Mouse (Mus musculus) neural tube, embryonic 15.5 days (tissue): Measurements from ENCODE around the gene Galnt12. TPM values are rescaled to one million over a fixed set of nuclear protein-coding genes. Genes with fewer than 3 reads are reported as not detected.
"Not testable (repeated sequence)": the region's sequence is repeated elsewhere in the genome, so short reads cannot be mapped to it uniquely, and the experiment has no call there.

Source experiments
- ATAC-seq: fragments of 200-750 bp; cut with Nextera tagmentation; 2 replicates; pipeline ENCODE4 v1.8.0; 2017; ENCODE audit warnings: mild to moderate bottlenecking, moderate TSS enrichment, moderate library complexity; ENCODE audit not compliant: low FRiP score
- H3K27ac ChIP-seq: fragments of 300-500 bp; sonication (generic); replicated peaks from 2 replicates; pipeline ENCODE4 v1.5.1; 2015; ENCODE audit warnings: mild to moderate bottlenecking, inconsistent platforms
- H3K27me3 ChIP-seq: fragments of 300-500 bp; sonication (generic); replicated peaks from 2 replicates; pipeline ENCODE4 v1.6.1; 2015; ENCODE audit warnings: inconsistent platforms
- H3K36me3 ChIP-seq: fragments of 300-500 bp; sonication (generic); 2 replicates; pipeline ENCODE4 v1.6.1; 2015; ENCODE audit warnings: inconsistent platforms
- H3K4me1 ChIP-seq: fragments of 300-500 bp; sonication (generic); 2 replicates; pipeline ENCODE4 v1.6.1; 2015; ENCODE audit warnings: inconsistent platforms
- H3K4me2 ChIP-seq: fragments of 300-500 bp; sonication (generic); 2 replicates; pipeline ENCODE4 v1.6.1; 2015; ENCODE audit warnings: inconsistent platforms, mild to moderate bottlenecking, moderate library complexity
- H3K4me3 ChIP-seq: fragments of 300-500 bp; sonication (generic); replicated peaks from 2 replicates; pipeline ENCODE4 v1.5.1; 2015; ENCODE audit warnings: mild to moderate bottlenecking, inconsistent platforms
- H3K9ac ChIP-seq: fragments of 300-500 bp; sonication (generic); replicated peaks from 2 replicates; pipeline ENCODE4 v1.6.1; 2015; ENCODE audit warnings: mild to moderate bottlenecking, inconsistent platforms
- H3K9me3 ChIP-seq: fragments of 300-500 bp; sonication (generic); replicated peaks from 2 replicates; pipeline ENCODE4 v1.6.1; 2016; ENCODE audit warnings: inconsistent platforms
- WGBS: fragments of 180-500 bp; shearing (Covaris S2); methylation state at CpG from one replicate; pipeline ENCODE4 v1.1.7; 2015; ENCODE audit warnings: mixed read lengths; 5-methylcytosine and 5-hydroxymethylcytosine counted together
- polyA plus RNA-seq: library from polyadenylated mRNA; unstranded; fragments of >200 nt; fragmentation: Nextera tagmentation; extraction: Ambion mirVana; gene quantifications from 2 replicates; pipeline ENCODE4 v1.2.1, GENCODE M21; 2015

Galnt12 gene
- 1.3 and 5.0 TPM in 2 replicates for polyA plus RNA-seq

- no peaks in the 10 kb centered on the region for H3K9me3 ChIP-seq
- 1% methylated on average over 63 of the region's 74 CpGs for WGBS
- H3K27me3 ChIP-seq: peaks cover 25% of the 10 kb centered on the region
- H3K9ac ChIP-seq: peak within 1 kb of the TSS; percentile 75
- H3K4me3 ChIP-seq: peak within 1 kb of the TSS; percentile 70
- no peak within 1 kb of the TSS for H3K27ac ChIP-seq
- peak within 1 kb of the TSS; percentile 99 for H3K4me2 ChIP-seq
- peak; percentile 89 for ATAC-seq
- peaks cover 22% of the 10 kb centered on the region for H3K4me1 ChIP-seq
- no peaks in the 10 kb centered on the region for H3K36me3 ChIP-seq
Observed at GRCm38 (mm10) chr4:47091493-47092386, at the start of gene Galnt12. Galnt12 (plus strand) TSS chr4:47091909.

DNA sequence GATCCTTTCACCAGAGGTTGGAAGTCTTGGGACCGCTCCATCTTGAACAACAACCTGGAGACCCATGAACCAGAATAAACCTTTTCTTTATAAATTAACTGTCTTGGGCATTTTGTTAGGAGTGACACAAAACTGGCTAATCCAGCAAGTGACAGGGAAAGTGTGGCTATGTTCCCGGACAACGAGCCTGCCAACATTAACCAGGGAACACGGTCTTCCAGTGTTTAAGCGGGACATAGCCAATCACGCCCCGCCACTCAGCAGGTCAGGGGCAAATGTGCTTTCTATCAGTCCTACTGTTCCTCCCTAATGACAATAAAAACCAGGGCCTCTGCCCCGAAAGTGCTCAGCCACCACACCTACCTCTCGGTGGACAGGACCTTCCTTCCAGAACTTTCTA, 47.8 kb upstream of the Galnt12 start:
- H3K4me3 ChIP-seq: no peak overlapping the region
- H3K9ac ChIP-seq: no peak overlapping the region
- WGBS: 86% methylated on average over 9 of the region's 9 CpGs

DNA sequence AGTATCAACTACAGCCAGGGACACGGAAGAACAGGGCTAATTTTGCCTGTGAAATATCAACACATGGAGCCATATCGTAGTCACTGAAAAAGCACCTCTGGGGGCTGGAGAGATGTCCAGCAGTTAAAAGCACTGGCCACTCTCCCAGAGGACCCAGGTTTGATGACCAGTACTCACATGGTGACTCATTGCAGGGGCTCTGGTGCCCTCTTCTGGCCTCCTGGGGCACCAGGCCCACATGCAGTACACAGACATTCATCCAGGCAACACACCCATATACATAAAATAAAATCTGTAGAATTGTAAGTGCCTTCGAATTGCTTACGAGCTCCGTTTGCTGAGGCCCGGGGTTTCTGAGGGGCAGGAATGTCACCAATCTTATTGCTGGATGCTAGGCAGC, 44.7 kb upstream of the Galnt12 start:
- 84% methylated on average over 6 of the region's 6 CpGs for WGBS

More for the DNA sequence above, 47.8 kb upstream of the Galnt12 start:
- Histone ChIP-seq H3K4me2 (no peak overlapping the region), H3K9me3 (no peaks in the 10 kb centered on the region), H3K36me3 (peaks cover 26% of the 10 kb centered on the region), H3K27ac (no peak overlapping the region), H3K4me1 (no peaks in the 10 kb centered on the region), H3K27me3 (no peaks in the 10 kb centered on the region)
- no peak for ATAC-seq

GRCm38 (mm10) chr4:47047765-47048164, 43.9 kb upstream of the Galnt12 start:
- Histone ChIP-seq H3K36me3 (peaks cover 4% of the 10 kb centered on the region; the same call in 1 of the 2 replicates), H3K27me3 (no peaks in the 10 kb centered on the region), H3K4me3 (no peak overlapping the region), H3K27ac (no peak overlapping the region), H3K4me1 (peaks cover 24% of the 10 kb centered on the region), H3K9ac (no peak overlapping the region), H3K9me3 (no peaks in the 10 kb centered on the region), H3K4me2 (no peak overlapping the region)
- no peak for ATAC-seq
- 85% methylated on average over 4 of the region's 4 CpGs for WGBS

More for the DNA sequence above, 44.7 kb upstream of the Galnt12 start:
- H3K4me1 ChIP-seq: peaks cover 17% of the 10 kb centered on the region
- no peak overlapping the region for H3K27ac ChIP-seq
- no peak for ATAC-seq
- H3K27me3 ChIP-seq: no peaks in the 10 kb centered on the region
- H3K9me3 ChIP-seq: no peaks in the 10 kb centered on the region
- H3K4me2 ChIP-seq: no peak overlapping the region
- H3K36me3 ChIP-seq: peaks cover 7% of the 10 kb centered on the region
- no peak overlapping the region for H3K4me3 ChIP-seq
- no peak overlapping the region for H3K9ac ChIP-seq

- H3K36me3 ChIP-seq: peaks cover 4% of the 10 kb centered on the region; the same call in 1 of the 2 replicates
- H3K27ac ChIP-seq: no peak overlapping the region
- H3K4me1 ChIP-seq: peaks cover 24% of the 10 kb centered on the region
- no peak overlapping the region for H3K4me3 ChIP-seq
- no peak for ATAC-seq
- no peak overlapping the region for H3K9ac ChIP-seq
- no peak overlapping the region for H3K4me2 ChIP-seq
- 83% methylated on average over 16 of the region's 16 CpGs for WGBS
- H3K9me3 ChIP-seq: no peaks in the 10 kb centered on the region
- no peaks in the 10 kb centered on the region for H3K27me3 ChIP-seq
Observed at GRCm38 (mm10) chr4:47049216-47049615, 42.5 kb upstream of the Galnt12 start.

DNA sequence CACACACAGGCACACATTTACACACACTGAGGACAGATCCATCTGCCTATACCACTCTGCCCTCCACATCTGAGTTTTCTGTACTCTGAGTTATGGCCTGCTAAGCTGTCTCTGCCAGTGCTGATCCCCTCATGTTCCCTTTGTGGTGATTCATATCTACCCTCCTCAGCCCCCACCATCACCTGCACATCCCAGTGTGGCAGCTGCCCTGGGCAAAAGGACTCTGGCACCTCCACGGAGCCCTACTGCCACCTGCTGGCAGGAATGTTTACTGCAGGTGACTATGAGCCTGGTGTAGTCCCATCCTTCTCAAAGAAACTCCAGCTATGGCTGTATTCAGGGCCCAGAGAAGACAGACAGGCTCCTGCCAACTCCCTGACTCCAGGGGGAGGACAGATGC, 41.5 kb upstream of the Galnt12 start:
- H3K27me3 ChIP-seq: no peaks in the 10 kb centered on the region
- no peaks in the 10 kb centered on the region for H3K36me3 ChIP-seq
- H3K4me1 ChIP-seq: peaks cover 24% of the 10 kb centered on the region
- 0 out of 2 replicates have a peak overlapping the region, but pooled peaks have one; percentile 6 for H3K9ac ChIP-seq
- no peaks in the 10 kb centered on the region for H3K9me3 ChIP-seq
- H3K4me3 ChIP-seq: no peak overlapping the region
- H3K27ac ChIP-seq: no peak overlapping the region
- peak; percentile 42 for ATAC-seq
- no peak overlapping the region for H3K4me2 ChIP-seq
- WGBS: 0% methylated on average over 1 of the region's 1 CpGs

DNA sequence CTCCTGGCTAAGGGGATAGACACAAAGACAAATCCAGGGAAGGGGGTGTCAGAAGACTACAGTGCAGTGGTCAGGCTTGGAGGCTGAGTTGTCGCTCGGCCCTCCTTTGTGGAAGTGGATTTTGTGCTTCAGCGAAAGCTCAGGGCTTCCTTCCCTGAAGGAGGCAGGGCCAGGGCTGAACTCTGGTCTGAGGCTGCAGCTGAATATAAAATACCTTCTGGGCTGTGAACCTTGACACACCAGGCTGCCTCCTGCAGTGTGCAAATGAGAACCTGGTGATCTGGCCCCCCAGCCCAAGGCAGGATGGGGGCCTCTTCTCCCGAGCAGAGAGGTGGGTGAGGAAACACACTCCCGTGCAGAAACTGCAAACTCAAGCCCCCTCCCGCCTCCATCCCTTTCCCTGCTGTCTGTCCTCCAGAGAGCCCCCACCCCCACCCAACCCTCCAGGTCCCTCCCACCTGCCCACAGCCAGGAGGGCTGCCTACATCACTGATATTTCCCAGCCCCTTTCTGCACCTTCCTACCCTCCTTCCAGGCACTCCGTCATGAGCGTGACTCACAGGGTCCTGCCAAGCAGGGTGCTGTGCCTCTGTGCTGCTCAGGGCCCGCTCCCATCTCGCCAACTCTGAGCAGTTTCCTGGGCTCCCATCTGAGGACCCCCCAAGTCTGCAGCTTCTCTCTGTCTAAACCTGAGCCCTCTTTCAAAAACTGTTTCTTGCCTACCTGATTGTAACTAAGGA, 40.9 kb upstream of the Galnt12 start:
- 35% methylated on average over 10 of the region's 10 CpGs for WGBS
- Histone ChIP-seq H3K27ac (no peak overlapping the region), H3K27me3 (no peaks in the 10 kb centered on the region), H3K9me3 (no peaks in the 10 kb centered on the region), H3K4me3 (no peak overlapping the region), H3K4me2 (no peak overlapping the region), H3K9ac (0 out of 2 replicates have a peak overlapping the region, but pooled peaks have one; percentile 6), H3K4me1 (peaks cover 29% of the 10 kb centered on the region), H3K36me3 (no peaks in the 10 kb centered on the region)
- ATAC-seq: no peak

- H3K27me3 ChIP-seq: no peaks in the 10 kb centered on the region
- no peaks in the 10 kb centered on the region for H3K36me3 ChIP-seq
- no peak overlapping the region for H3K9ac ChIP-seq
- WGBS: 59% methylated on average over 9 of the region's 9 CpGs
- no peak overlapping the region for H3K4me3 ChIP-seq
- ATAC-seq: no peak
- H3K27ac ChIP-seq: no peak overlapping the region
- peaks cover 37% of the 10 kb centered on the region for H3K4me1 ChIP-seq
- no peak overlapping the region for H3K4me2 ChIP-seq
- no peaks in the 10 kb centered on the region for H3K9me3 ChIP-seq
Observed at GRCm38 (mm10) chr4:47051905-47052304, 39.8 kb upstream of the Galnt12 start.

GRCm38 (mm10) chr4:47055170-47055569, 36.5 kb upstream of the Galnt12 start:
- not testable (repeated sequence) for H3K9ac ChIP-seq, H3K27me3 ChIP-seq, H3K9me3 ChIP-seq, ATAC-seq, H3K4me3 ChIP-seq, H3K4me2 ChIP-seq, H3K27ac ChIP-seq, H3K36me3 ChIP-seq
- H3K4me1 ChIP-seq: peaks cover 44% of the 10 kb centered on the region
- 94% methylated on average over 9 of the region's 9 CpGs for WGBS

GRCm38 (mm10) chr4:47055570-47056080, 36.1 kb upstream of the Galnt12 start:
- Histone ChIP-seq H3K9me3 (no peaks in the 10 kb centered on the region), H3K4me2 (peak overlapping the region; percentile 73), H3K4me1 (peaks cover 41% of the 10 kb centered on the region), H3K36me3 (no peaks in the 10 kb centered on the region), H3K27me3 (0 out of 2 replicates have a peak, but pooled peaks cover 3% of the 10 kb centered on the region), H3K9ac (no peak overlapping the region; the same call in 1 of the 2 replicates), H3K4me3 (peak overlapping the region; percentile 65; the same call in 1 of the 2 replicates), H3K27ac (no peak overlapping the region)
- 98% methylated on average over 6 of the region's 6 CpGs for WGBS
- no peak for ATAC-seq

GRCm38 (mm10) chr4:47056791-47057509, 34.8 kb upstream of the Galnt12 start, which contains the start of gene Anks6:
Anks6 (minus strand) TSS chr4:47057427.
- no peaks in the 10 kb centered on the region for H3K36me3 ChIP-seq
- peak within 1 kb of the TSS; percentile 72 for H3K9ac ChIP-seq
- H3K4me3 ChIP-seq: peak within 1 kb of the TSS; percentile 65
- H3K9me3 ChIP-seq: no peaks in the 10 kb centered on the region
- H3K27ac ChIP-seq: peak within 1 kb of the TSS; percentile 83
- H3K4me1 ChIP-seq: peaks cover 27% of the 10 kb centered on the region
- WGBS: under 1% methylated on average over 78 of the region's 86 CpGs
- ATAC-seq: peak; percentile 92
- peak within 1 kb of the TSS; percentile 73 for H3K4me2 ChIP-seq
- 0 out of 2 replicates have a peak, but pooled peaks cover 3% of the 10 kb centered on the region for H3K27me3 ChIP-seq
